Mouse (Mus musculus): ENCODE measurements at regions not wholly inside any gene's neighbourhood (a gene's known extent, or its start where the extent isn't known, plus 50 kb on each side); places are given as distances from the start of the nearest gene placed in this dataset.
A peak's percentile ranks its signal among the peaks of the same experiment; 100 is the strongest.

DNA sequence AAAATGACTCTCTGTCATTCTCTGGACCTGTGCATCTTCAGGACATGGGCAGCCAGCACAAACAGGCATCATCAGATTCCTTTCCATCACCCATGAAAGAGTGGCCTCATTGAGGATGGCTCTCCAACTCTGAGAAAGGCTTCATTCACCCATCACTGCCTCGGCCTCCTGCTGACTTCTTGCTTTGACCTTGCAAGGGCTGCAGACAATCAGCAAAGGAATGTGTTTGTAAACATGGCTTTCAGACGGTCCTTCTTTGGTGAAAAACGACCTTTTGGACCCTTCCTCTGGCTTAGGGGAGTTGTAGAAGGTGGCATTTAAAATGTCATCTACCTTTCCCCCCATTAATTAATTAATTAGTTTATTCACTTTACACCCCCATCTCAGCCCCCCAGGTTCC lies 134.3 kb downstream of the Moxd1 start:
- DNase-seq = no peak

DNA sequence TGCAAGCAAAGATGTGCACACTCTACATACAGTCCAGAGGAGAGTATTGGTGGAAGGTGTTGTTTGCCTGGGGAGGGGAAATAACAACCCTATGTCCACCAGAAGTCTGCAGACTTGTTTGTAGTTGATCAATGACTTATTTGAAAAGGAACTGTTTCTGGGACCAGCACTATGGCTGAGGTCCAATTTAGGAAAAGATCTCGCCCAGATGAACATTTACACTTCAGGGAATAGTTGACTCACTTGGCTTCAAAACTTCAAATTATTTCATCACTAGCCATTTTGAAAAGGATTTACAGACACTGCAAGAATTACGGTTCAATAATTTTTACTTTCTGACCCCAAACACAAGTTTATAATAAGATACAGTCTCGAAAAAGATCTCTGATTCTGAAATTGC lies 138.1 kb downstream of the Moxd1 start:
- DNase-seq = no peak

GRCm38 (mm10) chr10:24365369-24365768 lies 142.1 kb downstream of the Moxd1 start:
- no peak for DNase-seq

DNA sequence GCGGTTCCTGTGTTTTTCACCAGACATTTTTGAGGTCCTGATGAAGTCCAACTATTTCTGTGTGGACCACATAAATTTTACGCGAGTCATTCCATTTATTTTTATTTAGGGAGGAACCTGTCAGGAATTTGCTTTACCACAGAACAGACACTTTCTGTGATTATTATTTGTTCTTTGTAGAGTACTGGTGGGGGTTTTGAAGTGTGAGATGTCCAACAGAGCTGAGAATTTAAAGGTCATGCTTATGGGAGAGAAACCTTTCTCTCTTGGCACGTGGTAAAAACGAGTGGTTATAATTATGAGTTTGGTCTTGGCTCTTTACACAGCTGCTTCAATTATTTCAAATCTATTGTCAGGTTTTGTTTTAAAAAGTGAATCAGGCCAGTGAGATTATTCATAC lies 143.7 kb downstream of the Moxd1 start:
- no peak for DNase-seq

- DNase-seq = no peak
These were observed 150.6 kb downstream of the Moxd1 start for GRCm38 (mm10) chr10:24373957-24374356.

DNA sequence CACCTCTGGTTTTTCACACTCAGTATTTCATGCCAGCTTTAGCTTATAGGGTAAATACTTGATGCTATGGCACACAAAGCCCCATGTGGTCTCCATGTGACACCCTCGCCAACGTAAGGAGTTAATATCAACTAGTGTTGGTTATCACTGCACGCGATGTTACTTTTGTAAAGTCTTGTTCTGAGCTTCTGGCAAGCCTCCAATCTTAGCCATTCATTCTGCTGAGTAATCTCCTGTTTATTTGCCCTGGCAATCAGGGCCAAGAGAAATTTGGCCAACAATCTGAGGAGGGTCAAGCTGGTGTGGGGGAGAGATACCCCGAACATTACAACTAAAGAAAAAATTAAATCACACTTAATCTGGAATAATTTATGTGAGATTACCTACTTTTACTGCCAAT lies 156.0 kb downstream of the Moxd1 start:
- no peak for DNase-seq

DNA sequence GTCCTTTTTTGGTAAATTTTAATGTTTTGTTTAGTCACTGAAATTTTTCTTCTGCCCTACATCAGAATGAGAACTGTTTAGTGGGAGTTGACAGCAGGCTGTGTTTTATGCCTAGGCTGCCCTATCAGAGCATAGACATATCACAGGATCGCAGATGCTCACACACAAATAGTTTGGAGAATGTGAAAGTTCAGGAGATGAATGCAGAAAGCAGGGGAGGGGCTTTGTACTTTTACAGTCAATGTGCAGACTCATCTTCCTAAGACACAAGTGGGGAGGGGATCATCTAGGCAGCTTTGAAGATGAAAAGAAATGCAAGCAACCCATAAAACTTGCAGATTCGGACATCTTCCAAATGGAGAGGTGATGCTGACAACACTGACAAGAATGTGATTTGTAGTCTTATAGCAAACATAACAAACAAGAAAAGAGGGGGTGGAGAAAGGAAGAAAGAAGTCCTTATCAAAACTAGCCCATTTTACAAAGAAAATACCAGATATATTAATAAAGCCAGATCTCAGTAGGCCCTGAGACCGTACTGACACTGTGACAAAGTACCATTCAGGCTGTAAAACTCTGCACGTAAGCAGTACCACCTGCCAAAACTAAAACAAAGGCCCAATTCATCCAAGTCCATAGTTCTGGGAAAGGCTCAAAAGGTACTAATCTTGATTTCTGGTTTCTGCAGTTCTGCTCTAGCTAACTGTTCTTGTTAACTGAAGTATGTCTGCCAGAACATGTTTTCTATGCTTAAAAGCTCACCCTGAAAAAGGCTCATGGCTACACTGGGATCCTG lies 157.4 kb downstream of the Moxd1 start:
- no peak for DNase-seq

GRCm38 (mm10) chr10:24381917-24382316 lies 158.6 kb downstream of the Moxd1 start:
- DNase-seq = peak; percentile 54

DNA sequence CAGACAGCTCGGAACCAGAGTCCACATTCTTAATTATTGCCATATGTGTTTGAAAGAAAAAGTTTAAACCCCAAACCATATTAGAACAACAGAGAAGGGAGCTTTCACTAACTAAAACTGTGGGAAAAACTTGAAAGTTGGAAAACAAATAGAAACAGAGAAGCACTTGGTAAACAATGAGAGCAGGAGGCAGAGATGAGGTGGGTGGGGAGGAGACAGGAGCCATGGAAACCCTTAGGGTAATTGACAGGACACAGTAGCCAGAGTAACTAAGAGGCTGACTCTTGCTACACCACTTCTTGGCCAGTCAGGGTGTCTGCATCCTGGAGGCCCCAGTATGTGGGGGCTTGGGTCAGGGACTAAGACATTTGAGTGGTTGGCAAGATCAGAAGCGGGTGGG lies 160.7 kb downstream of the Moxd1 start:
- no peak for DNase-seq

DNA sequence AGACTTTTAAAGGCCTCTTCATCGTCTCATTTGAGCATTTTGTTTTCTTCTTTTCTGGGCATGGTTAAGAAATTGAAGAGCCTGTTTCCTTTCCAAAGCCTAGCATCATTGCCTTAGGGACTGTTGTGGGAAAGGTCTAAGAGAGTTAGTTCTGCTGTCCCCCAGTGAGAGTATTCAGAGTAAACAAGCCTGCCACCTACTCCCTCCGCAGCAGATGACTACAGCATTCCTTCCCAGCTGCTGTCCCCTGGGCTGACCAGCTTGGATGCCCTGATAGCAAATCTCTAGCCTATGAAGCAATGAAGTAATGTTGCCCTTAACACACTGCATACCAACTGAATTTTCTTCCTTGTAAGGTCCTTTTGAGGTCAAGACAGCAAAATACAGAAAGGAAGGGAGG lies 164.9 kb downstream of the Moxd1 start:
- DNase-seq = no peak

DNA sequence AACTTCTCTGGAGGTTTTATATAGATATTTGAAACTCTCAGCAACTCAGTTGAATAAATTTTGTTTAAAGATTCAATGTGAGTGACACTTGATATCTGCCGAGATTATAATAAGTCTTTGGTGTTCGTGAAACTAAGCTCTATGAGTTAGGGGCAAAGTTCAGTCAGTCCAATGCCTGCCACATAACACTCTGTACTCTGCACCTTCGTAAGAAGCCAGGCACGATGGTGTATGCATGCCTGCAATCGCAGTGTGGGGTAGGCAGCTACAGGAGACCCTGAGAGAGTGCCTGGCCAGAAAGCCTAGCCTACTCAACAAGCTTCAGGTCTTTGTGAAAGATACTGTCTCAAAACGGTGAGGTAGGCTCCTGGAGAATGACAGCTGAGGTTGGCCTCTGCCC lies 167.7 kb downstream of the Moxd1 start:
- DNase-seq = no peak

DNA sequence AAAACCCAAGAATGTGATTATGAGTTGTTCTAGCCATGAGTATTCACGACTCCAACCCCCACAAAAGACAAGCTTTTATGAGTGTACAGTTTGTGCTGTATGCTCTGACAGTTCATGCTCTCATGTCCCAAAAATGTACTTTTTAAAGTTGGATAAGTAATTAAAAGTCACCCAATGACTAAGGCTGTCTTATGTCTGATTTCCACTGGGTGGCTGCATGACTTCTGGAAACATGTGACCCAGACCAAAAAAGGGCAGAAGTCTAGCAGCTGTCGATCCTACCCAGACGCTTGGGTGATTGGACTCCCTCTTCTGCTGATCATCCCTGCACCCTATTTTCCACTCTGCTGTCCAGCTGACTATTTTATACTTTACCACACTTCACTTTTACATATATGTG lies 168.7 kb downstream of the Moxd1 start:
- DNase-seq = no peak

DNA sequence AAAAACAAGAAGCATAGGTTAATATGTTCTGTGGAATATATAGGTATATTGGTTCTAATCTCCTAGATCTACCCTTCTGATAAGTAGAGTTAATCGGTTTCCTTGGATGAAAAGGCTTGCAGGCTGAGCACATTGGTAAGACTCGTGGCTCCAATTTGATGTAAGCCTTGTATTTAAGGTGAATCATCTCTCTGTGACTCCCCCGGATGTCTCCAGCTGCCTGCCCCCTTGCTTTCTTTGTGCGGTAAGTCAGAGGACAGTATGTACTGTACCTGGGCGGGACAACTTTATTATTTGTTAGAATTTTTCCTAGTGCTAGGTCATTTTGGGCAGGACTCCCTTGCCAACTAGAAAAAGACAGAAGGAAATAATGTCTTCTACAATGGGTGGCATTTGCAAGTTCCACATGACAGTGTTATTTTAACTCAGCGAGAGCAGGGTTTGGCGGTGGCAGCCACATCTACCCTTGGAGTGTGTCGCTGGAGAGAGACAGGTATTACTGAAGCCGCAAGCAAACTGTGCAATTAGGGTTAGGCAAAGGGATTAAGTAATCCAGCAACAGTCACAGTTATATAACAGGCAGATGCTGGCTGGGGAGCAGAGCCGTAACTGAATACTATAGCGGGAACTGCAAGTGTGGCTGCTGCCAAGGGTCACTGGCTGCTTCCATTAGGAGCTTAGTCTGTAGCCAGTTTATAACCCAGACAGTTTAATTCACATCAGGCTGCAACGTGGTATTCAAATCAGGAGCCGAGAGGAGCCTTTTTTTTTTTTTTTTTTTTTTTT lies 172.9 kb downstream of the Moxd1 start:
- DNase-seq = no peak

DNA sequence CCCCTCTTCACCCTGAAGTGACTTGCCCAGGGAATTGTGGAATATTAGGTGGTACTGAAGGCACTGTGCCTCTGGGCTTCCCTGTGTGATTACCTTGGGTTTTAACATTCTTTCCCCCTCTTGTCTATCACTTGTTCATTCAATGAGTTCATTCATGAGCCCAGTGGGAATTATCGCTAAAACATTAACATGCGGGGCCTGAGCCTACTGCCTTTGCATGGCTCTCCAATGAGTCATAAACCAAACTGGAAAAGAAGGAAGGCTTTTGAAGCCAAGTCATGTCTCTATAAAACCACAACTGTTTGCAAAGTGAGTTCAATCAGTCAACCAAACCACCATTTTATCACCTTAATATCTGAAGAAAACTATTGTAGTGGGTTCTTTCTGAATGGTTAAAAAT lies 173.8 kb downstream of the Moxd1 start:
- no peak for DNase-seq

DNA sequence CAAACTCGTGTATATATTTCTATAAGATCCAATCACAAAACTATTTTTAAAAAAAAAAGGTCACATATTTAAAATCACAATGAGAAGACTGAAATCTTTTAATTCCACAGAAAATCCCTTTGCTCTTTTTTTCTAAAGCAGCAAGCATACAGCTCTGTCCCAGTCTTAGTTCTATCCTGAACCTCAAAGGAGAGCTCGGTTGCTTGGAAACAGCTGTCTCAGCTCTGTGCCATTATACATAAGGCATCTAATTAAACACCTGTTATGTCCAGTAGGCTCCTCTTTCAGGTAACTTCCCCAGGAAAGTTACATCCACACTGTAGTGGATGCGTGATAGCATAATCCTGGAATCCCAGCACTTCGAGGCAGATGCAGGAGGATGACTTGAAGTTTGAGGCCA lies 181.5 kb downstream of the Moxd1 start:
- no peak for DNase-seq

- DNase-seq = no peak
These were observed 183.6 kb downstream of the Moxd1 start for GRCm38 (mm10) chr10:24406953-24407352.

DNA sequence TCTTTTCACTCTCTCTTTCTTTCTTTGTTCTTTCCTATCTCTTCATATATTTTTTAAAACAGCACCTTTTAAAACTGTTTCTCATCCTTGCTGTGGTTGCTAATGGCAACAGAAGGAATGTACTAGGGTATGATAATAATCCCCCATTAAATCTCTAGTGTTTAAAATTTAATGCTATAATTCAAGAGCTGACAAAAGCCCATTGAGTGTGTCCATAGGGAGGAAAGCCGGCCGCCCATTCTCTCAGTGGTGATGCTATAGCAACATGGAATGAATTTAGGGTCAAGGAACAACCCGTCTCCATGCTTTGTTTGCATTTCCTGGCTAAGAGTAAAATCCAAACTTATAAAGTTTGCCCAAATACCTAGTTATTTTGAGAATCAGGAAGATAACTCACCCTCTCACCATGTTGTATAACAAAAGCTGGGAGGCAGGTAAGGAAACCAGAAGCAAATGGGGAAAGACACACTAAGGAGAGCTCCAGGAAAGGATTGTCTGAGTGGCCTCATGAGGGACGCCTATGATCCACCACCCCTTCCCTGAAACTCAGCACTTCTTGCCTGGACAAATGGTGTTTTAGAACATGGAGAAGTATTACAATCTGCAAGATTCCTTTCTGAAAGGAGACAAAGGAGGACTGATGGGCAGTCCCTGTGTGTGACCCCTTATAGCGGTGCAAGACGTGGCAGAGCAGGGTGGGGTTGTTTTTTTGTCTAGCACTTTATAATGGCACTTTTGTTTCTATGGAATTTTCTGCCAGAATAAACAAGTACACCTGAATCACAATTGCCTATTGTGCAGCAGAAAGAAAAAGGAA lies 184.3 kb downstream of the Moxd1 start:
- DNase-seq = no peak

- DNase-seq = no peak
These were observed 185.3 kb upstream of the Ccn2 start for GRCm38 (mm10) chr10:24409976-24410375.

DNA sequence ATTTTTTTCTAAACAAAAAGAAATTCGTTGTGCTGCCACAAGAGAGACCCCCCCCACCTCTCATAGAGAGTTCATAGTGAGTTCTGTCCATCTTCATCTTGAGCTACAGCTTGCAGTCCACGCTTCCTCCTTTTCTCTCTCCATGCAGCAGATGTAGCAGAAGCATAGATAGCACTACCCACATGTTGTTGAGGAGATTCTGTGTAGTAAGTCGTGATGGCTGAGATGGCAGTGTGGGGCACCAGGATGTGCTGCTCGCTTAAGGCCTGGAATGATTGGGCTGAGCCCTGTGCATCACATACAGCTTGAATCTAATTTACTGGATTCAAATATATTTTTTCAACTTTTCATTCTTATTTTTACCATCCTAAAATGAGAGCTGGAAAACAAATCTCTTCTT lies 184.4 kb upstream of the Ccn2 start:
- no peak for DNase-seq

GRCm38 (mm10) chr10:24422498-24423160 lies 172.6 kb upstream of the Ccn2 start:
- no peak for DNase-seq

DNA sequence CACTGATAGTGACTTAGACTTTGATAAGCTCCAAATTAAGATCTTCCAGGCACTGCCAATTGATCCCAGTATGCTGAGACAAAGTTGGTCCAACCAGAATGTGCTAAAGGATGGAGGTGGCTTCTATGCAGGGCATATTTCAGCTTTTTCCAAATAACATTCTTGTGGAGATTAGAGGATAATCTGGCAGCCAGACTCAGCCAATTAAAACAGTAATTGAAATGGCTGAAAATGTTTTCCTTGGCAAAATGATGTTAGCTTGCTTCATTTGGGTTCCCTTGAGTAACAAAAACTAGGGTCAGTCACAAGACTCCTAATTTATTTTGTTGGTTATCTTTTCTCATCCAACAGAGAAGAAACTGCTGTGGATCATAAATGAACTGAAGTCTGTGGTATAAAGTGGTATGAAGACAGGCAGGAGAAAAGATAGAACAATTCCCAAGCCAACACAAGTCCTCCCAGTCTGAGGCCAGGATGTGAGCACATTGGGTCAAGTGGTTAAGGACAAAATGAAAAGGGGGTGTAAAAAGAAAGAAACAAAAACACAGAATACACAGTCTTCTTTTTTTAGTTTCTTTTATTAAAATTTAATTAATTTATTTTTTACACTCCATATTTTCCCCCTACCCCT lies 161.4 kb upstream of the Ccn2 start:
- DNase-seq = no peak

GRCm38 (mm10) chr10:24437177-24437576 lies 158.1 kb upstream of the Ccn2 start:
- DNase-seq = no peak
